Mouse (Mus musculus) cerebellum, adult (tissue): ENCODE data around the gene Abhd12b.

ENCODE experiments used
- ATAC-seq: cut with Nextera tagmentation; 2 replicates; pipeline ENCODE4 v1.9.2; 2017; ENCODE audit warnings: mild to moderate bottlenecking, moderate library complexity, mixed read lengths; ENCODE audit not compliant: insufficient number of reproducible peaks, low FRiP score, low TSS enrichment

Gene Abhd12b

DNA sequence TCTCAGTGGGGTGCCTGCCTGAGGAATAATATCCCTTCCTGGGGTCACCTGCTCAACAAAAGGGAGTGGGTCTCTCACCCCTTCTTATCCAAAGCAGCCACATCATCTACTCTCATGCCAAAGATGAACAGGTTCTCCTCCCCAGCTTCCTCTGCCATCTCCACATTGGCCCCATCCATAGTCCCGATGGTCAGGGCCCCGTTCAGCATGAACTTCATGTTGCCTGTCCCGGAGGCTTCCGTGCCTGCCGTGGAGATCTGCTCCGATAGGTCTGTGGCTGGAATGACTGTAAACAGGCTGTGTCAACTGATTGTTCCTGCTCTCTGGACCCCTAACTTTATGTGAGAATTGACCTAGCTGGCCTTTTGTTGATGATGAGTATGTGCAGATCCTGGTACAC is 41.5 kb downstream of the Abhd12b start:
- ATAC-seq, result no peak

- no peak for ATAC-seq
Measured at GRCm38 (mm10) chr12:70196341-70196740, 42.4 kb downstream of the Abhd12b start.

- ATAC-seq, result no peak
Measured at GRCm38 (mm10) chr12:70201926-70202529, 48.1 kb downstream of the Abhd12b start.

- ATAC-seq, result no peak
Measured at GRCm38 (mm10) chr12:70204433-70204832, 50.5 kb downstream of the Abhd12b start.

DNA sequence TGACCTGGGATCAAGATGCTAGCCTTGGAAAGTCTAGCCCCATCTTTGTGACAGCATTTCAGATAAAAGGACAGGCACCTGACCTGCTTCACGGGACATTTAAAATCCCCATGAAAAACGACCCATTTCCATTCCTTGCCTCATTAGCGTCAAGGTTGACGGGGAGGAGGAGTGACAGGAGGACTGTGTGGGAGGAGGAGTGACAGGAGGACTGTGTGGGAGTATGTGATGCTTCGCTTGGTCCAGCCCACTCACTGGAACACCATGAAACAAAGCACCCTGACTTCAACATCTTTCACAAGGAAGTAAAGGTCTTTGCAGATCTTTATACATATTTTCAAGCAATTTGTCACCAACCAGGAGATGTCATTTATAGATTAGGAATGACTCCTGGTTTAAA is 54.3 kb downstream of the Abhd12b start:
- ATAC-seq, result no peak

DNA sequence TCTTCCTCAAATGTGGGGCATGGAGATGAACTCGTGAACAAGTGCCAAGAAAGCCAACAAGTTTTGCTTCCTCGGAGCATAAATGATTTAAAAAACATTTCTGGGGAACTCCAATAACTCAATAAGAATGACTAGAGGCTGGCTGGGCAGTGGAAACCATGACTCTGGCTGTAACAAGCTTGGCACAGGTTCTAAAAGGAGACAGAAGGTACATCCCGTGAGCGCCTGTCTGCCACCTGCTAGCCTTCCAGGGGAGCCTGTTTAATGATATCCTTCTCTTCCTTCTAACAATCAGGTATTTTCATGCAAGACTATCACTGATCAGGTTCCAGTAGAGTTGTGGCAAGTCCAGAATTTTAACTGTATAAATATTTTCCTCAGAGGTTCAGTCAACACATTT is 58.6 kb downstream of the Abhd12b start:
- no peak; the same call in 1 of the 2 replicates for ATAC-seq

GRCm38 (mm10) chr12:70213601-70214000 is 59.7 kb downstream of the Abhd12b start:
- no peak for ATAC-seq

GRCm38 (mm10) chr12:70214281-70214680 is 60.3 kb downstream of the Abhd12b start:
- ATAC-seq, result no peak

GRCm38 (mm10) chr12:70216229-70216800 is 62.4 kb downstream of the Abhd12b start:
- ATAC-seq, result no peak

GRCm38 (mm10) chr12:70218795-70219540 is 65.0 kb downstream of the Abhd12b start:
- no peak for ATAC-seq

- ATAC-seq, result no peak
Measured at GRCm38 (mm10) chr12:70221425-70221824, 67.5 kb downstream of the Abhd12b start.

DNA sequence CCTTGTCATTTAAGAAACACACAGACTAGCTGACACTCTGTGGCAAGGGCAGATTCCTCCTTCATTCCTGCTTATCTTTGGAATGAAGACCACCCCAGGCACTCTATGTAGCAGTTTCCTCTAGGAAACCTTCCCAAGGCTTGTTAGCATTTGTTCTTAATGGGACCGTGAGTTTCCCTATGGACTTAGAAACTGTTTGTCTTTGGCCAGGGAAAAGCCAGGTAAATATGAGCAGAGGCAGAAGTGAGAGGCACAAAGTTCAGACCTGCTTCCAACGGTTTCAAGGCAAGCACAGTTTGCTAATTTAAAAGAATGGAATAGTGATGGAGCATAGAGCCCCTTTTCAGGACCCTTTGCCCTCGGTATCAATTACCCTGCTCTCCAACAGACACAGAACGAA is 69.4 kb downstream of the Abhd12b start:
- no peak for ATAC-seq

DNA sequence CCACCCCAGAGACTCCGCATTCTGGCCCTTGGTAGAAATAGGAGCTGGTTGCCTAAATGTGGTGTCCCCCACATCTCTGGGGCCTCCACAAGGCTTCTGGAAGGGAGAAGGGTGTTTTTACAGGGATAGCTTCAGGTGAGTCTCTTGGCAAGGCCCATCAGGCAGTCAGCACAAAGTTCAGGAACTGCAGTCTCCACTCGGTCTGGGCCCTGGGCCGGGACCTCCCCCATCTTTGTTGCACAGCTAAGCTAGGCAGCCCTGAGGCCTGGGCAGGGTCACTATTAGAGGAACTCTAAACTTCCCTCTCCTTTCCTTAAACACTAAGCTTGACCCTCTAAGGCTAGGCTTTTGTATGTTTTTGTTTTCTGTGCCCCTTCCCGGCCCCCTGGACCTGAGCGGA is 72.7 kb downstream of the Abhd12b start:
- no peak for ATAC-seq

DNA sequence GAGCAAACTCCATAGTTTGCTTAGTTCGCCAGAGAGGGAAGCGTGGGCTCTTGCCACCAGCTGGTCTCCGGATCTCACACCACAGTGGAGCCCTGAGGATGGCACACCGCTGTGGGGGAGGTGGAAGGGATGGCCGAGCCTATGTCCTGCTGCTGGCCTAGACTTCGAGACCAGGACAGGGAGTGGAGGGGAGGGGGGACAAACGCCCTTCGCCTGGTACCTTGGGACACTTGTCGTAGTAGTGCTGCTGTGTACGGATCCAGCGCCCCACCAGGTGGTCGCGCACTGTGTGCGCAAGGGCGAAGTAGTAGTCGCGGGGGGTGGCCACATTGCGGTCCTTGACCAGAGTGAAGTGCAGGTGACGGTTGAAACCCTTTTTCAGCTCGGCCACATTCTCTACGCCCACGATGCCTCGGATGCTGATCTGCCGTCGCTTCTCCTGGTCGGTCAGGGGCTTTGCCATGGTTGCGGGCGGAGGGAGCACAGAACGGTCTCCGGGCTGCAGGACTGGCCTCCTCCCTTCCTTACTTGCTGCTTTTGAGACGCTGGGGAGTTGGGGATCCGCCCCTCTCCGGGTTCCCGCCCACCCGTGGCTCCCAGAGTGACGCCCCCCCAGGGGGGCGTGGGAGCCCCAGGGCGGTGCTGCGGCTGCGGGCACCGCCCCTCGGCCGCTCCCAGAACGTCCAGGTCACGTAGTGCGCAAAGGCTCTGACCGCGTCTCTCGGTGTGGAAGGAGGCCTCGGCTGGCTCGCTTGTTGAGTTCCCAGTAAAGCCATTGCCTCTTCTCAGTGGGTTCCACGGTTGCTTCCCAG is 73.4 kb downstream of the Abhd12b start:
- ATAC-seq, result no peak

DNA sequence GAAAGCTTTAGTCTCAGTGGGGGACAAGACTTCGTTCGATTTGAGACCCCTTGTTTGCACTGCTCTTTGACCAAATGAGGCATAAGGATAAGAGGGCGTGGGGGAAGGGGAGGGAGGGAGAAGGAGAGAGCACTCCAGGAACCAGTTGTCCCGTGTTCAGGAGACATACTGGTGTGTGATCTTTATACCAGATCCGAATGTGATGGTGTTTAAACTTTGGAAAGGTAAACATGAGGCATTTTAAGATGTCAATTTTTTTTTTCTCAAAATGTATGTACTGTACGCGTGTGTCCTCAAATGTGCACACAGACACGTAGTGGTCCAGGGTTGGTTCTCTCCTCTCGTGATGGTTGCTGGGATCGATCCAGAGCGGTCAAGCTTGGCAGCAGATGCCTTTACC is 74.2 kb downstream of the Abhd12b start:
- ATAC-seq, result no peak

DNA sequence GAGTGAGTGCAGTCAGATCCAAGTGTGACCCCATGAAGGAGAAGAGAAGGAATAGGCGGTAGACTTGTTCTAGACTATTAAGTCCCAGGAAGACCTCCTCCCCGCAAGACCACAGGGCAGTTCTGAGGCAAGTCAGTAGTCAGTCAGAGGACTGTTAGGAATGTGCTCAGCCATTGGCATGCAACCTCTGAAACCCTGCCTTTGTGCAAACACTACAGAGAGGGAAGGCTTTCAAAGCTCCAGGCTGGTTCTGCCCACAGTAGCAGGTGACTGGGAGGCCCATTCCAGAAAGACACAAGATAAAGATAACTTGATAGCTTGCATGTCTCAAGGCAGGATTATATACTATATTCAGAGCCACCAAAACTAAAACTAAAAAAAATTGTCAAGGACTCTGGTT is 77.4 kb downstream of the Abhd12b start, which contains the start of gene Pygl:
TSS of gene Pygl (minus strand) at position 195 of the 400 bp plus-strand sequence.
- ATAC-seq, result no peak

DNA sequence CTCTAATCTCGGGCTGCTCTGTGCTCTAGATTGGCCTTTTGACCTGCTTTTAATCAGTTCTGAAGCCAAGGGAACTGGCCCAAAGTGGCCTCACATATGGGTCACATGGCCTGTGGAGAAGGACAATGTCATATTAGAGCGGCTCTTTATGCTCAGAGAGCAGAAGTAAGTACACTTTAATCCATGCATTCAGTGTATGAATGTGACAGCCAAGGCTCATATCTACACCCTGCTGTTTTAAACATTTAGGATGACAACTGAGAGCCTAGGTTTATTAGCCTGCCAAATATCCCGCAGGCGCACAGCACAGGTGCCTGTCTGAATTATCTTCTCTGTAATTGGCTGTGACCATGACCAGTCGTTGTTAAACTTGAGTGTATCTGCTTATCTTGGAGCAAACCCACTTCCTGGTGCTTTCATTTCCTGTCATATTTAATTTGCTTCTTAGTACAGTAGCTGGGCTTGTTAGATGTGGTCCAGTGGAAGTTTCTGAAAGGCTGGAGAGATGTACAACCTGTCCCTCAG is 78.1 kb downstream of the Abhd12b start:
- ATAC-seq, result no peak
